Mouse (Mus musculus): Measurements from ENCODE around the gene Tcte1.

GRCm38 (mm10) chr17:45564531-45565084 is 41.4 kb downstream of the Tcte1 start:
- TF ChIP-seq CTCF (conservative IDR thresholded peaks at IDR 0.05; ENCODE audit: low read length): no peak
- TF ChIP-seq NANOG (IDR thresholded peaks at IDR 0.05; ENCODE audit: borderline replicate concordance, low read length): no peak
- no peak for TF ChIP-seq POU5F1 (IDR thresholded peaks at IDR 0.05; ENCODE audit: borderline replicate concordance, low read length)

Data from E14TG2a.4 (cell line).